Mouse (Mus musculus) small intestine, adult 2 months (tissue): ENCODE data around the gene Slc50a1. TPM values are rescaled to one million over a fixed set of nuclear protein-coding genes. Genes with fewer than 3 reads are reported as not detected.

Experiments
- H3K27ac ChIP-seq: fragments of 200-500 bp; 2 replicates; pipeline ENCODE4 v1.5.1; 2012; ENCODE audit warnings: low read depth, low read length, control low read depth, inconsistent platforms; ENCODE audit not compliant: insufficient read depth
- H3K27me3 ChIP-seq: fragments of 200-500 bp; 2 replicates; pipeline ENCODE4 v1.6.1; 2012; ENCODE audit warnings: mild to moderate bottlenecking, moderate library complexity, low read length, inconsistent platforms; ENCODE audit not compliant: control insufficient read depth, insufficient read depth
- H3K36me3 ChIP-seq: fragments of 200-500 bp; 2 replicates; pipeline ENCODE4 v1.6.1; 2012; ENCODE audit warnings: mild to moderate bottlenecking, low read length, control low read depth, inconsistent platforms; ENCODE audit not compliant: control insufficient read depth, insufficient read depth
- H3K4me1 ChIP-seq: fragments of 200-500 bp; 2 replicates; pipeline ENCODE4 v1.6.1; 2012; ENCODE audit warnings: low read length, inconsistent platforms, mixed read lengths; ENCODE audit not compliant: control insufficient read depth, insufficient read depth, insufficient read length
- H3K4me3 ChIP-seq: fragments of 200-500 bp; 2 replicates; pipeline ENCODE4 v1.5.1; 2012; ENCODE audit warnings: low read depth, mild to moderate bottlenecking, control low read depth, inconsistent platforms, low read length, moderate library complexity
- CTCF ChIP-seq: fragments of 200-500 bp; IDR thresholded peaks from 2 replicates; pipeline ENCODE4 v1.5.1; 2012; ENCODE audit warnings: low read depth, mild to moderate bottlenecking, control low read depth, inconsistent platforms, low read length, moderate library complexity, mixed read lengths; ENCODE audit not compliant: insufficient replicate concordance, insufficient read length; ENCODE audit errors: extremely low read depth
- POLR2A ChIP-seq: fragments of 200-500 bp; IDR thresholded peaks from 2 replicates; pipeline ENCODE4 v1.6.1; 2012; ENCODE audit warnings: low read depth, mild to moderate bottlenecking, control low read depth, inconsistent platforms, low read length, moderate library complexity
- WGBS: fragments of 180-500 bp; shearing (Covaris S2); methylation state at CpG from one replicate; pipeline ENCODE4 v1.1.7; 2018; 5-methylcytosine and 5-hydroxymethylcytosine counted together
- polyA plus RNA-seq: library from polyadenylated mRNA; depleted of rRNA; stranded (reverse); fragments of >200 nt; gene quantifications from 2 replicates; pipeline ENCODE4 v1.2.3, GENCODE M21; 2012

The Slc50a1 gene
- polyA plus RNA-seq, 1 experiment = 97.3 TPM

GRCm38 (mm10) chr3:89232614-89233013 lies 37.8 kb downstream of the Slc50a1 start:
- H3K27me3 ChIP-seq = peaks cover 15% of the 10 kb centered on the region; the same call in 1 of the 2 replicates

GRCm38 (mm10) chr3:89231772-89232275 lies 38.5 kb downstream of the Slc50a1 start:
- WGBS = 64% methylated on average over 16 of the region's 16 CpGs
- H3K27me3 ChIP-seq = peaks cover 18% of the 10 kb centered on the region
- no peak overlapping the region for H3K4me3 ChIP-seq
- TF ChIP-seq CTCF (no peak), POLR2A (no peak)
- H3K4me1 ChIP-seq = peaks cover 24% of the 10 kb centered on the region
- no peaks in the 10 kb centered on the region for H3K36me3 ChIP-seq
- no peak overlapping the region for H3K27ac ChIP-seq

More at GRCm38 (mm10) chr3:89232614-89233013, 37.8 kb downstream of the Slc50a1 start:
- no peak for TF ChIP-seq POLR2A
- TF ChIP-seq CTCF = no peak
- WGBS = 22% methylated on average over 6 of the region's 6 CpGs
- Histone ChIP-seq H3K4me1 (peaks cover 22% of the 10 kb centered on the region), H3K4me3 (no peak overlapping the region), H3K36me3 (no peaks in the 10 kb centered on the region), H3K27ac (no peak overlapping the region)

- 37% methylated on average over 7 of the region's 7 CpGs for WGBS
- no peak for TF ChIP-seq CTCF
- TF ChIP-seq POLR2A = no peak
- Histone ChIP-seq H3K4me1 (peaks cover 24% of the 10 kb centered on the region), H3K36me3 (no peaks in the 10 kb centered on the region), H3K4me3 (no peak overlapping the region), H3K27me3 (peaks cover 16% of the 10 kb centered on the region), H3K27ac (no peak overlapping the region)
Observed at GRCm38 (mm10) chr3:89231345-89231744, 39.0 kb downstream of the Slc50a1 start.

- H3K27ac ChIP-seq = no peak overlapping the region
- H3K4me3 ChIP-seq = no peak overlapping the region
- H3K4me1 ChIP-seq = peaks cover 24% of the 10 kb centered on the region
- H3K36me3 ChIP-seq = no peaks in the 10 kb centered on the region
- WGBS = 91% methylated on average over 2 of the region's 2 CpGs
- no peak for TF ChIP-seq CTCF
- TF ChIP-seq POLR2A = no peak
- peaks cover 17% of the 10 kb centered on the region for H3K27me3 ChIP-seq
Observed at GRCm38 (mm10) chr3:89230561-89230960, 39.8 kb downstream of the Slc50a1 start.

GRCm38 (mm10) chr3:89229276-89229675 lies 41.1 kb downstream of the Slc50a1 start:
- Histone ChIP-seq H3K4me1 (peaks cover 20% of the 10 kb centered on the region), H3K27me3 (peaks cover 21% of the 10 kb centered on the region), H3K4me3 (no peak overlapping the region), H3K36me3 (no peaks in the 10 kb centered on the region), H3K27ac (no peak overlapping the region)
- 74% methylated on average over 4 of the region's 4 CpGs for WGBS
- TF ChIP-seq CTCF (no peak), POLR2A (no peak)

DNA sequence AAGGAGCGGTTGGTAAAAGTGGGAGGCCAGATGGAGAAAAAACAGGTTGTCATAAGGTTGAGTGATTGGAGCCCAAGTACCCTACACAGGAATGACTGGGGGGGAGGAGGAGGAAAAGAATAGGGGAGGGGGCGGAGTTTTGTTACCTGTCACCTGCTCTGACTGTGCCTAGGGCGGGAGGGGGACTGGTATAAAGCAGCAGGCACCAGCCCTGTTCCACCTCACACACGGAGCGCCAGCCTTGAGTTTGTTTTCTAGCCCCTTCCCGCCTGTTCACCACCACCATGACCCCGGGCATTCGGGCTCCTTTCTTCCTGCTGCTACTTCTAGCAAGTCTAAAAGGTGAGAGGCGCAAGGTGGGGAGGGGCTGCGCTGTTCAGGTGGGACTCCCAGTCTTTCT lies 41.5 kb downstream of the Slc50a1 start, which contains the start of gene Muc1:
TSS of gene Muc1 (plus strand) at position 222 of the 400 bp plus-strand sequence.
- WGBS = 40% methylated on average over 10 of the region's 10 CpGs

DNA sequence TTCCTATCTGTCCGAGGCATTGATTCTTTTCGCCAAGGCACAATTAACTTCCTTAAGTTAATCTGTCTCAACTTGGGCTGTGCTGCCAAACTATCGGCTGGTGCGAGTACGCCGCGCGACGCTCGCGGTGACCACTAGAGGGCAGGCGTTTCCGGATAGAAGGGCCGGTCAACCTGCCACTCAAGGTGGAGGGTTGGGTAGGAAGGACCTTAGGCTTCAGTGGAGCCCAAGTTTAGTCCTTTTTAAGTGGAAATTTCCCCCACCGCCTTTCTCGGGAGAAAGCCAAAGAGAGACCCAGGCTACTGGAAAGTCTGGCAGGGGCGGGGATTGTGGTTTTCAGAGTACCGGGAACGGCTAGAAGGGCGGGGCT lies 42.2 kb downstream of the Slc50a1 start:
- WGBS = 1% methylated on average over 20 of the region's 20 CpGs
- peak overlapping the region; percentile 31 for H3K27ac ChIP-seq
- peaks cover 10% of the 10 kb centered on the region for H3K4me1 ChIP-seq
- no peaks in the 10 kb centered on the region for H3K36me3 ChIP-seq
- H3K4me3 ChIP-seq = peak overlapping the region; percentile 63
- peaks cover 21% of the 10 kb centered on the region for H3K27me3 ChIP-seq
- no peak for TF ChIP-seq POLR2A
- TF ChIP-seq CTCF = peak; percentile 97

More for the DNA sequence above, 41.5 kb downstream of the Slc50a1 start, which contains the start of gene Muc1:
- Histone ChIP-seq H3K36me3 (no peaks in the 10 kb centered on the region), H3K4me3 (peak within 1 kb of the TSS; percentile 63), H3K4me1 (peaks cover 16% of the 10 kb centered on the region), H3K27me3 (peaks cover 21% of the 10 kb centered on the region), H3K27ac (peak within 1 kb of the TSS; percentile 31)
- TF ChIP-seq CTCF (no peak), POLR2A (no peak)
